Mouse (Mus musculus) erythroblast, embryonic 14.5 days (primary cell): ENCODE results near the gene Smad3.

Source experiments
- GATA1 ChIP-seq: IDR thresholded peaks from 2 replicates; pipeline ENCODE4 v1.6.1; 2012; ENCODE audit warnings: low read length, inconsistent platforms, mixed read lengths
- TAL1 ChIP-seq: IDR thresholded peaks from 3 replicates; pipeline ENCODE4 v1.6.1; 2012; ENCODE audit warnings: low read length, inconsistent platforms, mixed read lengths

DNA sequence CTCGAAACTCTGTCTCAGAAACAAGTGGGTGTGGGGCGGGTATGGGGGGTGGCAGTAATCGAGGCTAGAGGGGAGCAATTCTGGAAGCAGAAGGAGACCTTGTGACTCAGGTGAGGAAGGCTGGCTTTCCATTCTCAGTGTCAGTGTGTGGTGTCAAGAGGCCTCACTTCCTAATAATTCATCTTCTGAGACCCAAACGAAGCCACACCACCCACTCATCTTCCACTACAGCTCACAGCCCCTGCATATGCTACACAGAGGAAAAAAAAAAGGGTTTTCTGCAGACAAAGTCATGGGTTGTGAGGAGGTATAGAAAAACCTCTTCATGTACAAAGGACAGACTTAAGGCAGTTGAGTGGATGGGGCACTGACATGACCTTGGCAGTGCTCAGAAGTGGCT is 39.6 kb downstream of the Smad3 start:
- no peak for TF ChIP-seq GATA1
- TF ChIP-seq TAL1 = no peak
